Mouse (Mus musculus) v-Abl transformed pro-B cells (cell line): ENCODE data around the gene Taf1a.

Source experiments
- in situ Hi-C, 2 experiments: fragments of 400-800 bp; cut with MboI; formaldehyde crosslinking; loops; one replicate each; pipeline ENCODE4 v1.15.1; 2025; ENCODE audit not compliant: unreplicated experiment in 2 of 2

Gene Taf1a

GRCm38 (mm10) chr1:183403396-183403795, 14.6 kb downstream of the Taf1a start:
- in situ Hi-C loops: no loop called here

- in situ Hi-C loops: no loop called here
Measured at GRCm38 (mm10) chr1:183414081-183414727, 25.4 kb downstream of the Taf1a start.

GRCm38 (mm10) chr1:183417873-183418272, 29.1 kb downstream of the Taf1a start, which contains the start of gene Hhipl2:
Gene Hhipl2 (plus strand): TSS chr1:183418215.
- in situ Hi-C loops: no loop called here

- in situ Hi-C loops: no loop called here
Measured at GRCm38 (mm10) chr1:183419741-183420140, 31.0 kb downstream of the Taf1a start.

- in situ Hi-C loops: no loop called here
Measured at GRCm38 (mm10) chr1:183420296-183420695, 31.5 kb downstream of the Taf1a start.

GRCm38 (mm10) chr1:183424100-183424499, 35.3 kb downstream of the Taf1a start:
- in situ Hi-C loops: no loop called here

- in situ Hi-C loops: no loop called here
Measured at GRCm38 (mm10) chr1:183434918-183435317, 46.1 kb downstream of the Taf1a start.

GRCm38 (mm10) chr1:183439036-183439435, 50.3 kb downstream of the Taf1a start:
- in situ Hi-C loops: no loop called here

- in situ Hi-C loops: no loop called here
Measured at GRCm38 (mm10) chr1:183442015-183442774, 53.4 kb downstream of the Taf1a start.

GRCm38 (mm10) chr1:183453066-183453465, 64.3 kb downstream of the Taf1a start:
- in situ Hi-C loops: no loop called here
